Mouse (Mus musculus) adipocyte (in vitro differentiated cells): ENCODE data around the gene Map6.

Experiments used
- DNase-seq: peaks from one replicate; pipeline ENCODE4 v3.0.0-alpha.2; 2016; ENCODE audit warnings: low spot score

Gene Map6

GRCm38 (mm10) chr7:99314565-99314964, 47.3 kb downstream of the Map6 start:
- DNase-seq: peak; percentile 62

- no peak for DNase-seq
Observed at GRCm38 (mm10) chr7:99316207-99316606, 49.0 kb downstream of the Map6 start.

GRCm38 (mm10) chr7:99317475-99317874, 50.2 kb downstream of the Map6 start:
- no peak for DNase-seq

GRCm38 (mm10) chr7:99320524-99320923, 53.3 kb downstream of the Map6 start:
- no peak for DNase-seq

GRCm38 (mm10) chr7:99322691-99323320, 55.6 kb downstream of the Map6 start:
- DNase-seq: no peak

- DNase-seq: no peak
Observed at GRCm38 (mm10) chr7:99323321-99323700, 56.1 kb downstream of the Map6 start.

- no peak for DNase-seq
Observed at GRCm38 (mm10) chr7:99324810-99325209, 57.6 kb downstream of the Map6 start.

GRCm38 (mm10) chr7:99326128-99326527, 58.9 kb downstream of the Map6 start:
- DNase-seq: no peak

- no peak for DNase-seq
Observed at GRCm38 (mm10) chr7:99328847-99329246, 61.6 kb downstream of the Map6 start.

- no peak for DNase-seq
Observed at GRCm38 (mm10) chr7:99330012-99330411, 62.8 kb downstream of the Map6 start.

GRCm38 (mm10) chr7:99332774-99333480, 65.7 kb downstream of the Map6 start:
- peak; percentile 83 for DNase-seq

GRCm38 (mm10) chr7:99340736-99341135, 73.5 kb downstream of the Map6 start:
- no peak for DNase-seq

- DNase-seq: no peak
Observed at GRCm38 (mm10) chr7:99343577-99343976, 76.3 kb downstream of the Map6 start.

- no peak for DNase-seq
Observed at GRCm38 (mm10) chr7:99347268-99347667, 80.0 kb downstream of the Map6 start.

GRCm38 (mm10) chr7:99348883-99349282, 81.6 kb downstream of the Map6 start:
- DNase-seq: no peak

GRCm38 (mm10) chr7:99349782-99350720, 82.8 kb downstream of the Map6 start:
- DNase-seq: no peak

GRCm38 (mm10) chr7:99351104-99351801, 84.0 kb downstream of the Map6 start:
- no peak for DNase-seq

- no peak for DNase-seq
Observed at GRCm38 (mm10) chr7:99351802-99352517, 84.7 kb downstream of the Map6 start.

GRCm38 (mm10) chr7:99352526-99353400, 85.5 kb downstream of the Map6 start, which contains the start of gene Serpinh1:
Gene Serpinh1 (minus strand): TSS chr7:99353239.
- peak; percentile 88 for DNase-seq

GRCm38 (mm10) chr7:99355731-99356131, 88.5 kb downstream of the Map6 start:
- peak; percentile 85 for DNase-seq
